Mouse (Mus musculus): ENCODE measurements at regions not wholly inside any gene's neighbourhood (a gene's known extent, or its start where the extent isn't known, plus 50 kb on each side); places are given as distances from the start of the nearest gene placed in this dataset.

GRCm38 (mm10) chr11:56442381-56442780 lies 401.6 kb upstream of the Nmur2 start:
- DNase-seq: no peak

DNA sequence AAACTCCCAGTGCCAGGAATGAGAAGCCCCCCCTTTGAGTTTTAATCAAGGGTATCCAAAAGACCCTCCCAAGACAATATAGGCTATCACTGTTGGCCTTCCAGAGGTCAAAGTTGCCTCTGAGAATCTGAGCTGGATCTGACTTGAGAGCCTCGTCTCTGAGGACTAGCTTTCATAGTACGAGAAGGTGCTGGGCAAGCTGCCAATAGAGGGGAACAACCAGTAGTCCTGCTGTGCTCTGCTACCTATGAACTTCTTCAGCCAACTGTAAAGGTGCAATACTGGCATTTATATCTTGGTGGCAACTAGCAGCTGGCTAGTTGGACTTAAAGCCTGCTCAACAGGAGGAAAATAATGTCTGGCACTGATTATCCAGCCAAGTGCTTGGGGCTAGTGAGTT lies 400.3 kb upstream of the Nmur2 start:
- peak; percentile 4 for DNase-seq

GRCm38 (mm10) chr11:56431089-56431488 lies 390.3 kb upstream of the Nmur2 start:
- DNase-seq: no peak

DNA sequence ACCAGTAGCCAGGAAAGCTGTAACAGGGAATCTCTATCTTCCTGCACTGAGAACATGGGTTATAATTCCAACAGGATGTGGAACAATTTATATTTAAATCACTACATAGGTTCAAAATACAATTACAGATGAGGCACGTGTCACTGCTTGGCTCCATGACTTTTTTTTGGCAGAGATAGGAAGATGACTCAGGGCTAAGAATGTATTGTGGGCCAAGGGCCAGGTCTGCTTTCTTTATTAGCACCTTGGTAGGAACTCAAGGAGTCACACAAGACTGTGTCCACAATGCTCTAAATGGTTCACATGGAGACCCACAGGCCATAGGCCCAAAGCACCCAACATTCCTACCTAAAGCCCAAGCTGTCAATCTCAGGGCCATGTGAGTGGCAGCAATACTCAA lies 344.0 kb upstream of the Nmur2 start:
- no peak for DNase-seq

- DNase-seq: no peak
These were observed 336.7 kb upstream of the Nmur2 start for GRCm38 (mm10) chr11:56377535-56377934.

- DNase-seq: no peak
These were observed 333.5 kb upstream of the Nmur2 start for GRCm38 (mm10) chr11:56374329-56374728.

- no peak for DNase-seq
These were observed 332.8 kb upstream of the Nmur2 start for GRCm38 (mm10) chr11:56373624-56374023.

- DNase-seq: no peak
These were observed 316.9 kb upstream of the Nmur2 start for GRCm38 (mm10) chr11:56357690-56358089.

DNA sequence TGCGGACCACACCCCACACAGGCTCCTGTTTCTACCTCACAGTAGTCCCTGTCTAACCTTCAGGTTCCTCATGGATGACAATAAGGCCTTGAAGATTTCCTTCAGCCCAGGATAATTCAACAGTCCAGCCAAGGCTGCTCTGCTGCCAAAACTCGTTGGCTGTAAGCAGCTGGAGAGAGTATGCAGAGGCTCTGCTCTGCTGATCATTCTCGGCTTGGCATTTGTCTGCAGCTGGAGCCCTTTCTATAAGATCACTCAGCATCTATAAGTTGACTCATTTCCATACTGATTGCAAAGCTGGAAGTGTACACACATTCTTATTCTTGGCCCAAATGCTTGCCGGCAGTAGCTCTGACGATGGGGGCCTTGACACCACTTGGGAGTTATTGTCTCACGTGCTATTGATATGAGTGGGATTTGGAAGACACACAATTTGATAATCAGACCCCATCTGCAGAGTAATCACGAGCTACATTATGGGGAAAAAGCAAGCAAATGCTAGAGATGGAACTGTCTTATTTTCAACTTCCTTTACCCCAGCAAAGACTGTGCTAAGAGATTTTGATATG lies 311.1 kb upstream of the Nmur2 start:
- no peak for DNase-seq

- no peak for DNase-seq
These were observed 310.4 kb upstream of the Nmur2 start for GRCm38 (mm10) chr11:56351231-56351630.

- no peak for DNase-seq
These were observed 309.0 kb upstream of the Nmur2 start for GRCm38 (mm10) chr11:56349766-56350165.

- no peak for DNase-seq
These were observed 307.6 kb upstream of the Nmur2 start for GRCm38 (mm10) chr11:56348408-56348807.

GRCm38 (mm10) chr11:56343083-56343482 lies 302.3 kb upstream of the Nmur2 start:
- no peak for DNase-seq

DNA sequence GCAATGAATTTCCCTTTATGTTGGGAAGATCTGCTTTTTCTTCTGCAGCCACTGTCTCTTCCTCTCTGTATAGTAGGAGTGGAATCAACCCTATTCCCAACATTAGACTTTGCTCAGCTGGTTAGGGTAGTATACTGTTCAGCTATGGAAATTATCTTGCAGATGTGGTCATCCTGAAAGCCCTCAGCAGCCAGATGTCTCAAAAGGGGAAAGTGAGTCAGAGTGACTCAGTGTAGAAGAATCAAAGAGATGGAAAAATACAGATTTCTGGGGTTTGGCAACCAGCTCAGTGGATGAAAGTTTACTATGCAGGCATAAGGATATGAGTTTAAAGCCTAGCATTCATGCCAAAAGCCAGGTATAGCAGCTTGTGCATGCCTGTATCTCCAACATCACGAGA lies 300.9 kb upstream of the Nmur2 start:
- DNase-seq: no peak

DNA sequence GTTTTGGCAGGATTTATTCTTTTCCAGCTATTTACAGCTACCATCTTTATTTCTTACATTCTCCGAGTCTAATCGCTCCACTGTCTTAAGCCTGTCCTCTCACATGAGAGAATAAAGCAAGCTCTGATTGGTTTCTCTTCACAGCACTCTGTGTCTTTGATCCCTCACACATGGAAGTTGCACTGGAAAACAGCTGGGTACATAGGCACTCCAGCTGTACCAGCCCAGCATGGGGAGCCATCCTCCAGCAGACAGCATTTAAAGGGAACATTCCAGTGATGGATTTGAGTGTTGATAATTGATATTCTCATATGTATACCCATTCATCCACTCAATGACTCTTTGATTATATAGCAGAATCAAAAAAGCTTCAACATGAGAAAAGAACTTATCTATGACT lies 300.2 kb upstream of the Nmur2 start:
- no peak for DNase-seq

DNA sequence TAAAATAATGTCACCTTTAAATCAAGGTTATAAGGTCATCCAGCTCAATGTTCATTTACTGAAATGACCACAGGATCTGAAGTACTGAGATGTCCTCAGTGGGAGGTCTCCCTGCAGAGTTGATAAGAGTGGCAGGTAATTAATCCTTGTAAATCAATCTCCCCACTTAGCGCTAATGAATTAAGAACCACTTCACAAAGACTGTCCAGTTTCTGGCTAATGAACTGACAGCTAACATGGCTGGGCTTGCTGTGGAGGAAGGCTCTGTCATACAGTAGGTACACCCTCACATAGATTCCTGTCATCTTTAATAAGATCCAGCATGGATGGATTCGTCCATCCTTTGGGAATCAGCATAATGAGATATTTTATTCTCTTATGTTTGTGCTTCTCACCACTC lies 297.7 kb upstream of the Nmur2 start:
- no peak for DNase-seq

GRCm38 (mm10) chr11:56335937-56336336 lies 295.1 kb upstream of the Nmur2 start:
- DNase-seq: no peak

GRCm38 (mm10) chr11:56320293-56320692 lies 279.5 kb upstream of the Nmur2 start:
- no peak for DNase-seq

- DNase-seq: no peak
These were observed 274.6 kb upstream of the Nmur2 start for GRCm38 (mm10) chr11:56315221-56315987.

- DNase-seq: no peak
These were observed 268.7 kb upstream of the Nmur2 start for GRCm38 (mm10) chr11:56309549-56309948.

DNA sequence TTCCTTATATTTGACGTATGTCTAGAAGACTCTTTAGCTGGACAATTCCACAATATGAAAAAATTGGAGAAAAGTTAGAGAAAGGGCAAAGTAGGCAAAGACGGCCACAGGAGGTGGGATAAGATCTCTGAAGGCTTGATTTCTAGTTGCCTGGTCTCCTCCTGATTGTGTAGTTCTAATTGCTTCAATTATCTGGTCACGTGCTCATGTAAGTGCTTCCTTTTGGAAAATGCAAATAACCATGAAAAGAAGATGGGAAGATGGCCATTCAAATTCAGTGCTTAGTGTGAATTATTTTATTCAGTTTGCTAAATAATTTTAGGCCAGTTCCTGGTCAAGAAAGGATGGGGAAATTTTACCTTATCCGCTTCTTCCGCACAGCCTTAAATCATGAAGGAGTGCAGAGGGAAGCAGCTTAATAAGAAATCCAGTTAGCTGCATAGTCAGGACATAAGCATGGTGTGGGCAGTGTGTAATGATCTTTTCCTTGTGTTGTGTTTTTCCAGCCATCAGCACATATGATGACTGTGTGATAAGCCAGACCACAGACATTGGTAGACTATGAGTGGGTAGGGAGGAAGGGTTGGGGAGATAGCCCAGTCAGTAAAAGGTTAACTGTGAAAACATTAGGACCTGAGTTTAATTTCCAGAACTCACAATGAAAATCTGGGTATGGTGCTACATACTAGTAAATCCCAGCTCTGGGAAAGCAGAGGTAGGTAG lies 267.7 kb upstream of the Nmur2 start:
- DNase-seq: no peak

DNA sequence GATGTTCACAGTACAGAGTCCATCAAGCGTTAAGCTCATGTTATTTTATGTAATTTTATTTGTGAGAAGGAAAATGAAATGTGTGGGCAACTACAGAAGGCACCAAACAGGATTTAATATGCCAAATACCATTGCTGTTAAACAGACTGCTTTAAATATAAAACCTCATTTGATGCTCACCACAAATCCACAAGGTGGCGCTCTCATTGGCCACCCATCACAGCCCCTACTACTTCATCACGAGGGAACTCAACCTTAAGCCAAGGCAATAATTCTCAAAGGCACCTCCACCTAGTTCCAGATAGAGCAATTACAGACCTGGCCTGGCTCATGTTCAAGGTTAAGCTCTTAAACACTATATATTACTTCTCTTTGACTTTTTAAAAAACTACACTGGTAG lies 266.2 kb upstream of the Nmur2 start:
- DNase-seq: peak; percentile 6

DNA sequence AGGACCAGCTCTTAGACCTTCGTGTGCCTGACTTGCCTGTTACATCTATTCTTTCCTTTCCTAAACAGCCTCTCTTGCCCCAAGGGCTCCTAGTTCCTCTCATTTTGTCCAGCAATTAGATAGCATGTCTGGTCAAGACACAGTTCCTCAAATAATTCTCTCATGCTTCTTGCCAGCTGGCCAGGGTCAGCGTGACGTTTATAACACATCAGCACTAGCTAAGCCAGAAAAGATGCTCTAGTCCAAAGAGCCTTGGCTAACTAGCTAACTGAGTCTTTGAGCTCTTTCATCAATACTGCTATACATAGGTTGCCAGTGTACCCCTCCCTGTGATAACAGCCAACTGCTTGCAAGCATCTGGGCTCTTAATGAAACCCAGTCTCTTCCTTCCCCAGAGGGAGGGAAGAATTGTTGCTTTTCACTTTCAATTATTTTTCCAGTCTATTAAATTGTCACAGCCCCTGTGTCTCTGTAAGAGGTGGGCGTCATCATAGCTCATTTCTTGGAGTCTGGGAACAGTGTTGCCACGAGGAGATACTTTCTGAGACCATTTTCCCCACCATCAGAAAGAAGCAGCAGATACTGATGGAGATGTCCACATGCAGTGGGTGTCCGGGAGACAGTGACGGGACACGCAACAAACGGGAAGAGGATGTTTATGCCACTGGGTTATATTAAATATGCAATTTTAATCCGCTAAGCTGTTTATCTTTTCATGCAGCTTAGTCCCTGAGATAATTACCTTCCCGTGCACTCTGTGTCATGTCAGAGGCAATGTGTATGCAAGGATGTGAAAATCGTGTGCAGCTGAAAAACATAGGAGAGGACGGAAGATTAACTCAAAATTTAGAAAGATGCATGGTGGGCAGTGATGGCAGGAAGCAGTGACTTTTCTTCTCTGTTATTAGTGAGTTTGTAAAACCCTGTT lies 250.1 kb upstream of the Nmur2 start:
- DNase-seq: no peak
